Mouse (Mus musculus) limb, embryonic 14.5 days (tissue): Measurements from ENCODE around the gene Zscan22. TPM values are rescaled to one million over a fixed set of nuclear protein-coding genes. Genes with fewer than 3 reads are reported as not detected.
"Not testable (repeated sequence)": the region's sequence is repeated elsewhere in the genome, so short reads cannot be mapped to it uniquely, and the experiment has no call there.

Experiments used
- ATAC-seq: fragments of 200-750 bp; cut with Nextera tagmentation; 2 replicates; pipeline ENCODE4 v1.8.0; 2017; ENCODE audit warnings: low read depth, moderate number of reproducible peaks, moderate TSS enrichment; ENCODE audit not compliant: low FRiP score
- DNase-seq: peaks from one replicate; pipeline ENCODE4 v3.0.0-alpha.2; 2015; ENCODE audit warnings: low spot score
- H3K27ac ChIP-seq: fragments of 300-500 bp; sonication (generic); replicated peaks from 2 replicates; pipeline ENCODE4 v1.5.1; 2014; ENCODE audit warnings: low read depth, mild to moderate bottlenecking, low read length, moderate library complexity, mixed read lengths
- H3K27me3 ChIP-seq: fragments of 300-500 bp; sonication (generic); 2 replicates; pipeline ENCODE4 v1.6.1; 2014; ENCODE audit warnings: low read length, mixed read lengths; ENCODE audit not compliant: control insufficient read depth, insufficient read depth
- H3K36me3 ChIP-seq: fragments of 300-500 bp; sonication (generic); 2 replicates; pipeline ENCODE4 v1.6.1; 2014; ENCODE audit warnings: mild to moderate bottlenecking, low read length, moderate library complexity, mixed read lengths; ENCODE audit not compliant: control insufficient read depth, insufficient read depth
- H3K4me1 ChIP-seq: fragments of 300-500 bp; sonication (generic); 2 replicates; pipeline ENCODE4 v1.6.1; 2014; ENCODE audit warnings: antibody characterized with exemption, low read length, mixed read lengths; ENCODE audit not compliant: control insufficient read depth, insufficient read depth
- H3K4me2 ChIP-seq: fragments of 300-500 bp; sonication (generic); replicated peaks from 2 replicates; pipeline ENCODE4 v1.6.1; 2014; ENCODE audit warnings: low read depth, mild to moderate bottlenecking, low read length, moderate library complexity; ENCODE audit not compliant: severe bottlenecking
- H3K4me3 ChIP-seq: fragments of 300-500 bp; sonication (generic); replicated peaks from 2 replicates; pipeline ENCODE4 v1.5.1; 2014; ENCODE audit warnings: low read length
- H3K9ac ChIP-seq: fragments of 300-500 bp; sonication (generic); 2 replicates; pipeline ENCODE4 v1.6.1; 2014; ENCODE audit warnings: mild to moderate bottlenecking, low read depth, low read length, moderate library complexity; ENCODE audit not compliant: severe bottlenecking
- H3K9me3 ChIP-seq: fragments of 300-500 bp; sonication (generic); 2 replicates; pipeline ENCODE4 v1.6.1; 2016; ENCODE audit warnings: low read length; ENCODE audit not compliant: control insufficient read depth
- POLR2A ChIP-seq: fragments of 200-500 bp; IDR thresholded peaks from 2 replicates; pipeline ENCODE4 v1.8.0; 2012; ENCODE audit warnings: inconsistent platforms, mild to moderate bottlenecking, moderate library complexity, borderline replicate concordance; ENCODE audit not compliant: insufficient read depth, insufficient read length; ENCODE audit errors: extremely low read depth
- WGBS: fragments of 180-500 bp; shearing (Covaris S2); extraction: QIAGEN DNeasy Blood & Tissue Kit; methylation state at CpG from one replicate; pipeline ENCODE4 v1.1.7; 2014; 5-methylcytosine and 5-hydroxymethylcytosine counted together
- polyA plus RNA-seq, 2 experiments: library from polyadenylated mRNA; depleted of rRNA in 1 of 2; stranded (reverse) in 1 of 2; unstranded in 1 of 2; fragments of >200 nt; fragmentation: Nextera tagmentation in 1 of 2; extraction: Ambion mirVana in 1 of 2; gene quantifications; 2 replicates each; pipeline versions ENCODE4 v1.2.1 to v1.2.3; 2012 to 2014

The Zscan22 gene
- polyA plus RNA-seq (2012; rRNA removed) (20.1 and 23.8 TPM in 2 replicates), polyA plus RNA-seq (2014; fragmentation: Nextera tagmentation; extraction: Ambion mirVana) (15.6 and 21.5 TPM in 2 replicates)

DNA sequence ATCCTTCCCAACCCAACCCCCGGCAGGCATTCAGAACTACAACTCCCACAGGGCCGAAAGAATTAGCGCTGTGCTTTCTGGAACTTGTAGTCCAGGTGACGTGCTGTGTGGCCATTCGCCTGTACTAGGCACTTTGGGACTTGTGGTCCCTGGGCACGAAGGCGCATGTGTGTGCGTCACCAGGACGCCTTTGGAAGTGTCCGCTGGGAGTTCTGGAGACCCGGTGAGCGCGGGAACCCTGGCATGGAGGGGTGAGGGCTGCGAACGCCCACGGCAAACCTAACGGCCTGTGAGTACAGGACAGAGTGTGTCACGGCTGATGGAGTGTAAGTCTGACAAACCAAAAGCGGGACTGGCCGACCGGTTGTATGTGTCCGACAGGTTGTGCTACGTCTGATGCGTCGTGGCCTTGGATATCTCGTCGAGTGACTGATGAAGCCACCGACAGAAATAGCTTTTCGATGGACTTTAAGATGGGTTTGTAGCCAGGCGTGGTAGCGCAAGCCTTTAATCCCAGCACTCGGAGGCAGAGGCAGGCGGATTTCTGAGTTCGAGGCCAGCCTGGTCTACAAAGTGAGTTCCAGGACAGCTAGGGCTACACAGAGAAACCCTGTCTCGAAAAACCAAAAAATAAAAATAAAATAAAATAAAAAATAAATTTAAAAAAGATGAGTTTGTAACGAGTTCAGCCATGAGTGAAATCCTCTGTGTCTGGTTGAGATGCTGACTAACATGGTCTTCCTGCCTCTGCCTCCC lies at the start of gene Zscan22:
TSS of gene Zscan22 (plus strand) at position 161 of the 756 bp plus-strand sequence.
- H3K27me3 ChIP-seq: no peaks in the 10 kb centered on the region
- H3K4me2 ChIP-seq: peak within 1 kb of the TSS; percentile 49
- no peak within 1 kb of the TSS for H3K27ac ChIP-seq
- peak within 1 kb of the TSS; percentile 71 for H3K4me3 ChIP-seq
- WGBS: 5% methylated on average over 36 of the region's 36 CpGs
- H3K36me3 ChIP-seq: no peaks in the 10 kb centered on the region; the same call in 1 of the 2 replicates
- DNase-seq: peak; percentile 97
- ATAC-seq: peak; percentile 98
- 0 out of 2 replicates have a peak, but pooled peaks cover 4% of the 10 kb centered on the region for H3K4me1 ChIP-seq
- peak within 1 kb of the TSS; percentile 72 for H3K9ac ChIP-seq
- H3K9me3 ChIP-seq: no peaks in the 10 kb centered on the region
- TF ChIP-seq POLR2A: peak; percentile 45; the same call in 1 of the 2 replicates

GRCm38 (mm10) chr7:12874301-12874700 lies 23.3 kb upstream of the Zscan22 start:
- Histone ChIP-seq H3K4me1 (no peaks in the 10 kb centered on the region), H3K9me3 (0 out of 2 replicates have a peak, but pooled peaks cover under 1% of the 10 kb centered on the region), H3K4me2 (no peak overlapping the region), H3K27me3 (no peaks in the 10 kb centered on the region), H3K9ac (no peak overlapping the region), H3K4me3 (no peak overlapping the region), H3K36me3 (no peaks in the 10 kb centered on the region), H3K27ac (no peak overlapping the region)
- TF ChIP-seq POLR2A: no peak
- 18% methylated on average over 3 of the region's 3 CpGs for WGBS
- DNase-seq (peak; percentile 26), ATAC-seq (no peak)

DNA sequence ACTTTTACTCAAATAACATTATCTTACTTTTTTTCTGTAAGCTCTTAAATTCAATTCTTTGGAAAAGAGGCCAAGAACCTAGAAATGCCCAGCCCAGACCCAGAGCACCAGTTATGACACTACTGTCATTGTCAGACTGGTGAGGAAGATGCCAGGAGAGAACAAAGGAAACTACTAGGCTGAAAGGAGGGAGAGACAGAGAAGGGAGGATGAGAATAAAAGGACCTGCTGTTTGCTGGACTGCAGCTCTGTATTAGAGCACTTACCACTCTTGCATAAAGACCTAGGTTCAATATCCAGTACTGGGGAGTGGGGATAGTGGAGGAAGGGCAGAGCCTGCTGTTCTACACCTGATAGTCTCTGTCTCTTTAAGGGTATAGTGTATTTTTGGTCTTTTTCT lies 17.6 kb upstream of the Zscan22 start:
- peaks cover 10% of the 10 kb centered on the region for H3K4me1 ChIP-seq
- H3K9me3 ChIP-seq: no peaks in the 10 kb centered on the region
- no peak for ATAC-seq
- no peak overlapping the region for H3K4me2 ChIP-seq
- H3K4me3 ChIP-seq: no peak overlapping the region
- no peak for TF ChIP-seq POLR2A
- H3K9ac ChIP-seq: no peak overlapping the region
- DNase-seq: no peak
- H3K27me3 ChIP-seq: no peaks in the 10 kb centered on the region
- peaks cover 9% of the 10 kb centered on the region for H3K36me3 ChIP-seq
- H3K27ac ChIP-seq: no peak overlapping the region

DNA sequence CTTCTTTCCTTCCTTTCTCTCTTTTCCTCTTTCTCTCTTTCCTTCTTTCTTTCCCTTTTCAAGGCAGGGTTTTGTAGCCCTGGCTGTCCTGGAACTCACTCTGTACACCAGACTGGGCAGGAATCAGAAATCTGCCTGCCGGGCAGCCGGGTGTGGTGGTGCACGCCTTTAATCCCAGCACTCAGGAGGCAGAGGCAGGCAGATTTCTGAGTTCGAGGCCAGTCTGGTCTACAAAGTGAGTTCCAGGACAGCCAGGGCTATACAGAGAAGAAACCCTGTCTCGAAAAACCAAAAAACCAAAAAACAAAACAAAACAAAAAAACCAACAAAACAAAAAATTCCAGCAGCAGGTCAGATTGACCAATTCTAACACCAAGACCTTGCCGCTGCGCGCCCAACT lies 17.1 kb upstream of the Zscan22 start:
- not testable (repeated sequence) for H3K9me3 ChIP-seq, H3K27me3 ChIP-seq, H3K27ac ChIP-seq, DNase-seq, H3K4me1 ChIP-seq, ATAC-seq
- peak overlapping the region; percentile 79 for H3K4me3 ChIP-seq
- H3K36me3 ChIP-seq: peaks cover 13% of the 10 kb centered on the region
- WGBS: 43% methylated on average over 8 of the region's 8 CpGs
- H3K4me2 ChIP-seq: peak overlapping the region; percentile 89
- H3K9ac ChIP-seq: peak overlapping the region; percentile 87

GRCm38 (mm10) chr7:12880911-12881660 lies 16.5 kb upstream of the Zscan22 start, which contains the start of gene Zfp128:
Gene Zfp128 (plus strand): TSS chr7:12881177.
- H3K4me3 ChIP-seq: peak within 1 kb of the TSS; percentile 79
- peaks cover 10% of the 10 kb centered on the region for H3K4me1 ChIP-seq
- no peaks in the 10 kb centered on the region for H3K9me3 ChIP-seq
- H3K27ac ChIP-seq: 0 out of 2 replicates have a peak within 1 kb of the TSS, but pooled peaks have one; percentile 33
- H3K4me2 ChIP-seq: peak within 1 kb of the TSS; percentile 89
- DNase-seq (peak; percentile 97), ATAC-seq (peak; percentile 100)
- H3K9ac ChIP-seq: peak within 1 kb of the TSS; percentile 87
- peak; percentile 90; the same call in 1 of the 2 replicates for TF ChIP-seq POLR2A
- H3K27me3 ChIP-seq: no peaks in the 10 kb centered on the region
- WGBS: 4% methylated on average over 35 of the region's 35 CpGs
- H3K36me3 ChIP-seq: peaks cover 19% of the 10 kb centered on the region
